17 mouse cellular contexts compared by ENCODE assay signal in the genomic region with DNA sequence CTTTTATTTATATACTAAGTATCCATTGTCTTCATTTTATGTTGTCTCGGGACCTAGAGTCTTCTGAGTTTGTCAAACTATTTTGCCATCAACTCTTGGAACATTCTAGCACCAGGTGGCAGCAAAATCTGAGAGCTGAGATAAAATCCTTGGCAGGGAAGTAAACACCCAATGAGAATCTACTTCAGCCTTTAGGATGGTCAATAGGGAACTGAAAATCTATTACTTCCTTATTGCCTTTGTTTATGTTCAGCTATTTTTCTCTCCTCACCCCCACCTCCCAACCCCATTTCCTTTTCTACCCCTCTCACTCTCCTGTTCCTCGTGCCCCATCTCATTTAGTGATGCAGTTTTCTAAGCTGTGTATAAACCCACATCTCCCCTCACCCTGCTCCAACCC. TPM values are rescaled to one million over a fixed set of nuclear protein-coding genes. Genes with fewer than 3 reads are reported as not detected.
A peak's percentile ranks its signal among the peaks of the same experiment; 100 is the strongest.
DNase-seq lines count a peak whose midpoint lies in the region; ATAC-seq and TF ChIP-seq lines count a peak whose summit lies in the region.
"Had no signal": no experiment of that assay in that cellular context is flagged by ENCODE, and none has a peak within 500 bp of the region (broad histone marks: within the 10 kb centered on the region; RNA-seq: fewer than 3 reads in every experiment).

No protein-coding gene starts in this region.

- no peak overlapping the region for H3K4me3 ChIP-seq in heart, embryonic 10.5 days
- H3K4me3 ChIP-seq in lung, postnatal 0 days (ENCODE audit: low read depth, low read length) = no peak overlapping the region
- no peak overlapping the region for H3K4me3 ChIP-seq in MEL (ENCODE audit: control insufficient read depth in 1 of 2, insufficient read depth in 1 of 2, low read depth in 2 of 2, low read length in 2 of 2)
- H3K4me3 ChIP-seq in small intestine, adult 2 months (ENCODE audit: low read depth, low read length) = no peak overlapping the region
- H3K4me3 ChIP-seq: forebrain, embryonic 10.5 days; kidney, embryonic 15.5 days; lung, embryonic 15.5 days; midbrain, embryonic 12.5 days; stomach, embryonic 15.5 days had no signal

- TF ChIP-seq EP300 in lung, postnatal 0 days (IDR thresholded peaks at IDR 0.05) = no peak
- TF ChIP-seq EP300 in MEL (IDR thresholded peaks at IDR 0.05; ENCODE audit: low read depth in 1 of 2, low read length in 2 of 2) = no peak

- H3K4me1 ChIP-seq in heart, embryonic 10.5 days = no peaks in the 10 kb centered on the region
- no peaks in the 10 kb centered on the region for H3K4me1 ChIP-seq in lung, postnatal 0 days (ENCODE audit: insufficient read depth, low read depth, low read length)
- no peaks in the 10 kb centered on the region for H3K4me1 ChIP-seq in MEL (ENCODE audit: control insufficient read depth in 1 of 2, insufficient read depth in 2 of 2, low read length in 2 of 2)
- H3K4me1 ChIP-seq in small intestine, adult 2 months (ENCODE audit: control insufficient read depth, insufficient read depth, insufficient read length, low read length) = peaks cover 4% of the 10 kb centered on the region; the same call in 1 of the 2 replicates
- H3K4me1 ChIP-seq: forebrain, embryonic 10.5 days; kidney, embryonic 15.5 days; lung, embryonic 15.5 days; midbrain, embryonic 12.5 days; stomach, embryonic 15.5 days had no signal

- TF ChIP-seq POLR2A in MEL (IDR thresholded peaks at IDR 0.05; ENCODE audit: control insufficient read depth in 1 of 2, insufficient read depth in 1 of 2, low read depth in 1 of 2, low read length in 2 of 2, poor library complexity in 1 of 2) = no peak
- TF ChIP-seq POLR2A in small intestine, adult 2 months (IDR thresholded peaks at IDR 0.05; ENCODE audit: low read depth, low read length) = no peak

- H3K9me3 ChIP-seq in heart, embryonic 10.5 days = no peaks in the 10 kb centered on the region
- H3K9me3 ChIP-seq in lung, postnatal 0 days (ENCODE audit: low read length) = no peaks in the 10 kb centered on the region
- H3K9me3 ChIP-seq in MEL (replicated peaks; ENCODE audit: insufficient read depth, low read length) = no peaks in the 10 kb centered on the region
- H3K9me3 ChIP-seq: forebrain, embryonic 10.5 days; kidney, embryonic 15.5 days; lung, embryonic 15.5 days; midbrain, embryonic 12.5 days; stomach, embryonic 15.5 days had no signal

- WGBS in heart, embryonic 10.5 days = 74% methylated on average over 2 of the region's 2 CpGs
- WGBS in lung, postnatal 0 days = 50% methylated on average over 2 of the region's 2 CpGs
- 10% methylated on average over 2 of the region's 2 CpGs for WGBS in small intestine, adult 2 months

- H3K4me2 ChIP-seq in lung, postnatal 0 days (replicated peaks; ENCODE audit: low read depth, low read length) = no peak overlapping the region
- H3K4me2 ChIP-seq: kidney, embryonic 15.5 days; lung, embryonic 15.5 days; midbrain, embryonic 12.5 days; stomach, embryonic 15.5 days had no signal

- no peaks in the 10 kb centered on the region for H3K79me2 ChIP-seq in MEL (ENCODE audit: control insufficient read depth, insufficient read depth, low read length, poor library complexity)

- H3K9ac ChIP-seq in lung, postnatal 0 days (replicated peaks; ENCODE audit: low read depth) = no peak overlapping the region
- no peak overlapping the region for H3K9ac ChIP-seq in MEL (ENCODE audit: control insufficient read depth, low read depth, low read length, poor library complexity, severe bottlenecking)
- H3K9ac ChIP-seq: kidney, embryonic 15.5 days; lung, embryonic 15.5 days; midbrain, embryonic 12.5 days; stomach, embryonic 15.5 days had no signal

- H3K27ac ChIP-seq in heart, embryonic 10.5 days = no peak overlapping the region
- H3K27ac ChIP-seq in lung, postnatal 0 days (ENCODE audit: low read length) = no peak overlapping the region
- H3K27ac ChIP-seq in MEL (ENCODE audit: control insufficient read depth, low read depth, low read length) = no peak overlapping the region
- peak overlapping the region; percentile 56 for H3K27ac ChIP-seq in small intestine, adult 2 months (ENCODE audit: insufficient read depth, low read depth, low read length)
- H3K27ac ChIP-seq: forebrain, embryonic 10.5 days; kidney, embryonic 15.5 days; lung, embryonic 15.5 days; midbrain, embryonic 12.5 days; stomach, embryonic 15.5 days had no signal

- no peak for ATAC-seq in lung, postnatal 0 days
- ATAC-seq in frontal cortex, adult (ENCODE audit: low TSS enrichment) = no peak
- ATAC-seq: hindbrain, embryonic 16.5 days had no signal

- no peaks in the 10 kb centered on the region for H3K36me3 ChIP-seq in heart, embryonic 10.5 days
- H3K36me3 ChIP-seq in lung, postnatal 0 days (ENCODE audit: insufficient read depth, low read length) = no peaks in the 10 kb centered on the region
- H3K36me3 ChIP-seq in MEL (ENCODE audit: control insufficient read depth in 1 of 2, insufficient read depth in 2 of 2, low read length in 2 of 2) = no peaks in the 10 kb centered on the region
- H3K36me3 ChIP-seq in small intestine, adult 2 months (ENCODE audit: control insufficient read depth, insufficient read depth, low read length) = no peaks in the 10 kb centered on the region
- H3K36me3 ChIP-seq: forebrain, embryonic 10.5 days; kidney, embryonic 15.5 days; lung, embryonic 15.5 days; midbrain, embryonic 12.5 days; stomach, embryonic 15.5 days had no signal

- DNase-seq in heart, adult 8-10 months (ENCODE audit: low spot score) = peak; percentile 6
- DNase-seq in heart, embryonic 10.5 days (ENCODE audit: low spot score) = no peak
- DNase-seq in lung, postnatal 0 days (ENCODE audit: low spot score) = peak; percentile 22
- no peak for DNase-seq in lung, postnatal 10 days
- no peak for DNase-seq in MEL (ENCODE audit: low read depth, low spot score)
- DNase-seq: cerebellum, adult 11-12 months; heart, adult 11 months; right cerebral cortex, postnatal 14 days; thymus, postnatal 14 days had no signal

- peak; percentile 3 for TF ChIP-seq RAD21 in MEL (IDR thresholded peaks at IDR 0.05; ENCODE audit: low read depth, low read length)

- TF ChIP-seq CTCF in lung, postnatal 0 days (IDR thresholded peaks at IDR 0.05) = peak; percentile 25; the same call in 1 of the 2 replicates
- no peak for TF ChIP-seq CTCF in MEL (IDR thresholded peaks at IDR 0.05 in 2 of 3, conservative IDR thresholded peaks at IDR 0.05 in 1 of 3; ENCODE audit: control insufficient read depth in 1 of 3, insufficient read depth in 1 of 3, low read depth in 2 of 3, low read length in 3 of 3, poor library complexity in 1 of 3, severe bottlenecking in 1 of 3)
- no peak for TF ChIP-seq CTCF in small intestine, adult 2 months (IDR thresholded peaks at IDR 0.05; ENCODE audit: extremely low read depth, insufficient read length, insufficient replicate concordance, low read depth, low read length)

- no peaks in the 10 kb centered on the region for H3K27me3 ChIP-seq in heart, embryonic 10.5 days (ENCODE audit: insufficient read depth, poor library complexity, severe bottlenecking)
- no peaks in the 10 kb centered on the region for H3K27me3 ChIP-seq in lung, postnatal 0 days (replicated peaks; ENCODE audit: insufficient read depth, low read length)
- no peaks in the 10 kb centered on the region; a peak in 1 of 4 replicates for H3K27me3 ChIP-seq in MEL (ENCODE audit: control insufficient read depth in 1 of 2, insufficient read depth in 2 of 2, low read length in 2 of 2)
- no peaks in the 10 kb centered on the region for H3K27me3 ChIP-seq in small intestine, adult 2 months (ENCODE audit: control insufficient read depth, insufficient read depth, low read length)
- H3K27me3 ChIP-seq: kidney, embryonic 15.5 days; lung, embryonic 15.5 days; stomach, embryonic 15.5 days had no signal

TF ChIP-seq in MEL, 35 proteins besides CTCF, POLR2A, EP300 and RAD21:
- peak; percentile 18; the same call in 1 of the 2 replicates for TF ChIP-seq SMC3 (IDR thresholded peaks at IDR 0.05; ENCODE audit: low read depth, low read length)
- TF ChIP-seq MAFK (IDR thresholded peaks at IDR 0.05; ENCODE audit: borderline replicate concordance, low read depth, low read length) = no peak

RNA-seq across cellular contexts. Expression of a gene that starts 16.1 kb away (rescaled TPM):
- total RNA-seq in heart, adult 8-10 months (2022) = 10 to 100 TPM; 21.9 to 32.9 (median 29.3) TPM
- polyA plus RNA-seq in heart, embryonic 10.5 days (2016; fragmentation: Nextera tagmentation; extraction: Ambion mirVana) = 20.6 and 24.3 TPM in 2 replicates
- polyA plus RNA-seq in lung, postnatal 0 days (2015; fragmentation: Nextera tagmentation; extraction: Ambion mirVana) = 30.4 and 34.4 TPM in 2 replicates
- total RNA-seq in MEL (2012; rRNA removed) = 10.4 and 10.5 TPM in 2 replicates
- polyA plus RNA-seq in MEL (2012; ENCODE audit: insufficient read depth in 1 of 2, insufficient read length in 2 of 2, low read depth in 1 of 2, low replicate concordance in 2 of 2, missing spikeins in 1 of 2) = 10 to 100 TPM; 10.4 to 55.1 TPM
- polyA plus RNA-seq in small intestine, adult 2 months (2012; rRNA removed) = 1.0 and 2.0 TPM in 2 replicates

Comparison
In these comparisons a context has a peak if more than half of its experiments do, and no peak if none do; other contexts are left out.
1. DNase-seq: peak in heart, adult 8-10 months (single experiment) and lung, postnatal 0 days (single experiment); none in heart, embryonic 10.5 days (single experiment), lung, postnatal 10 days (single experiment) and MEL (single experiment).